Mouse (Mus musculus): ENCODE data around the gene Cmss1. TPM values are rescaled to one million over a fixed set of nuclear protein-coding genes. Genes with fewer than 3 reads are reported as not detected.

Gene Cmss1
- total RNA-seq, 2 experiments from 2014 or later: 15.6 to 16.9 TPM

DNA sequence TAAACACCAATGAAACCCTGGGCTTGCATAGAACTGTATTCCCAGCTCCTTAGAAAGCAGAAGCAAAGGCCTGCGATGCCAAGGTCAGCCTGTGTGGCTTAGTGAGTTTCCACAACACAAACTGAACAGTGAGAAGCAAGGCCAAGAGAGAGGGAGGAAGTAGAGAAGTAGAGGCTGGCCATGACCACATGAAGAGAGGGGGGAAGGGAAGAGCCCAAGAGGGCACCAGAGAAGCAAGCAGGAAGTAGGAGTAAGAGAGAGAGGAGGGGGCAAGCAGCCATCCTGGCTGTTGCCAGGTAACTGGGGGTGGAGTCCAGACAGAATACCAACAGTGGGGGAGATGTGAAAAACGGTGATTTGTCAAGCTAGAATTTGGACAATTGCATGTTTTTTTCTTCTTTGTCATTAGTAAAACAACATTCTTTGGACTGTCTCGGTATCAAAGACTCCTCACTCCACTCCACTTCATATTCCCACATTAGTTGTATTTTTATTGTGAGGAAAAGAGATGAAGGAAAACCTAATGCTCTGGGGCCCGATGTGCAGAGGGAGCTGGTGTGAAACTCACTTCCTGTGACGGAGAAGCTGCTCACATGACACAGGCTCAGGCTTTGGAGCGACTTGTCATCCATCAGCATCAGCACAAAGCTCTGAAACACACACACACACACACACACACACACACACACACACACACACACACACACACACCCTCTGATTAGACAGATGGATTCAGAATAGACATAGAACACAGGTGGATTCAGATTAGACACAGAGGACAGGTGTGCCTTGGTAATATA, 183.5 kb downstream of the Cmss1 start:
- no peak for DNase-seq

DNA sequence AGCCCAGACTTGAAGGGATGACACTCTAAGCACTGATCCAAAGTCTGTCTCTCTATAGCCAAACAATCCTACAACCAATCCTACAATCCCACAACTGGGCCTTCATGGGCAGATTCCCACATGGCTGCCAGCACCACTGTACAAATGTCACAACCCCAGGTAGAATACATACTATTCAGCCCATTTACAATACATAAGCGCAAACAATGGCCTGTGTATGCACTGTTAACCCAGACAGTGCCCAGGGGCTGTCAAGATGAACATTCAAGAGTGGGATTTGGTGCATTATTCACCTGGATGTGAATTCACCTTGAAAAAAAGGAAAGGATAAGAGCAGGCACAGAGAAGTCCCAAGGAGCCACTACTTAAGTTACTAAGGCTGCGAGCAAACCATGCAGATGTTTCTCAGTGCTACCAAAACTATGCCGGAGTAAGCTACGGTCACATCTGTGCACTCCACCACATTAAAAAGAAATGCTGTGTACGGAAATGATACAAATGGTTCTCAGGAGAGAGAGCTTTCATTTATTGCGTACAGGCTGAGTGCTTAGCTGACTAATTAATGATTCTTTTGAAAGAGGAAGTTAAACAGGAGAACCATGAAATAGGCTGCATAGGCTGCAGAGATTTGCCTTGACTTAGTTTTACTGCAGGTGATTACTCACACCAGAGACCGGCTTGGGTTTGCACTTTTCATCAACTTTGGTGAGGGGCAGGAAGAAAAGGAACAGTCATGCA, 184.8 kb downstream of the Cmss1 start:
- no peak for DNase-seq

DNA sequence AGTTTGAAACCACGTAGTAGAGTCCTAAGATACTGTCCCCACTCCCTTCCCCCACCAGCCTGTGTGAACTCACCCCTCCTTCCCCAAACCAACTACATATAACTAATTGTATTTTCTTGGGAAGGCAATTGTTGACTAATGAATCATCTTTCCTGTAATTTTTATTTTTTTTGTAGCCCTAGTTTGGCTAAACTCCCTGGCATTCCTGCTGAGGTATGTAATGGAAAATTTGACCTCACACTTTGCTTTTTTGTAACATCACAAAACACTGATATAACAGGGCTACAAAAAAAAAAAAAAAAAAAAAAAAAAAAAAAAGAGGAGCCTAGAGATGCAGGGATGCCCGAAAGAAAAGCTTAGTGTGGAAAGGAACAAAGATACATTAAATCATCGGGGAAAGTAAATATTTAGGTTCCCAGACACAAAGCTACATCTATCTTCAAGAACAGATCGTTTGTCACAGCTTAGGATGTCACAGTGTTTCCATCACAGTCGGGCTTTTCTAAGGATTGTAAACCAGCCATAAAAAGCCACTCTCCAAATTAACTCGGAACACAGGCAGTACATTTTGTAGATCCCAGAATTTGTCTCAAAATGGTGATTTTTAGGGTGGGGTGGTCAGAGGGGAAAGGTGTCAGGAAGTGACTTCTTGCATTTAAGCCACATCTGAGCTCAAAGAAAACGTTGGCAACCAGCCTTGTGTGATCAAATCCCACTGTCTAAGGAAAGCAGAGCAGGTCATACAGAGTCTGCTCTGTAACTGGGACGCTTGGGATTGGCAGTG, 185.7 kb downstream of the Cmss1 start:
- DNase-seq: no peak

DNA sequence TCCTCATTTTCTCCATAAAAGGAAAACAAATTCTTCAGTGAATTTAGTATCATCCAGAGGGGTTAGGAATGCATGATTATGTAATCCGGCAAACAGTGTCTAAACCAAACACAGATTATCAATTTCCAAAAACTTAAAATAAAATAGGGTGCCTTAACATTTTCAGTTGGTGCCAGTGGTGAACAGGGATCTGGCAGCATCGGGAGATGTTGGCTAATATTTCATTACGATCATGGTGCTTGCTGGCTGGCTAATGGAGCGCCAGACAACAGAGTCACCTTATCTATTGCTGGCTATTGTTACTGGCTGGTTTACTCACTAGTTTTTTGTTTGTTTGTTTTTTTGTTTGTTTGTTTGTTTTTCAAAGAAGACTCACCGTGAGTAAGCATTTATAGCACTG, 186.8 kb downstream of the Cmss1 start:
- DNase-seq: no peak

DNA sequence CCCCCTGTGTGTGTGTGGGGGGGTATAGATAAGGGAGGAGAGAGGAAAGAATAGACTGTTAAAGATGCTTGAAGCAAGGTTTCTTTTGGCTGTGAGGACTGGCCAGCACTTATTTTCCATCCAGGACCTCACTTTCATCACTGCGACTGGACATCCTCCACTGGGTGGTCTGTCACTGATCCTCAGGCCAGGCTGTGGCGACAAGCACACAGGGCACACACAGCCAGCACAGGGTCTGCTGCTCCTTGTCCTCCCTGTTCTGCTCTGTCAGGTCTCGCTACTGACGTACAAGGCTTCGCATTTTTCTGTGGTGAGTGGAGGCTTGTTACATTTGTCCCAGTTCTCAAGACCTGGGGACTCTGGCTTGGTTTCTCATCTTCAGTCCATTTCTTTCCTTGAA, 187.3 kb downstream of the Cmss1 start:
- DNase-seq: no peak

DNA sequence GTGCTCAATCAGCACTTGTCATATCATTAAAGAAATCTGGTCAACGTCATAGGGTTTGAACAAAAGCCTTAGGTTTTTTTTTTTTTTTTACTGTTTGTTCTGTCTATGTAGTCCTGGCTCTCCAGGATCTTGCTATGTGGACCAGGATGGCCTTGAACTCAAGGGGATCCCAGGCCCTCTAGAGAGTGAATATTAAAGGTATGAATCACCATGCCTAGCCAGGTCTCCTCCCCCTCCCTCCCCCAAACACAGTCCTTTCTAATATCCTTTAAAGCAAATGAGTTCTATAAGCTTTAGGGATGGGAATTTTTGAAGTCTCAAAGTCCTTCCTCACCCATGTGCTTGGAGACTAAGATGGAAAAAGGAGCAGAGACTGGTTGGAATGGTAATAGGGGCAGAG, 188.7 kb downstream of the Cmss1 start:
- DNase-seq: no peak

DNA sequence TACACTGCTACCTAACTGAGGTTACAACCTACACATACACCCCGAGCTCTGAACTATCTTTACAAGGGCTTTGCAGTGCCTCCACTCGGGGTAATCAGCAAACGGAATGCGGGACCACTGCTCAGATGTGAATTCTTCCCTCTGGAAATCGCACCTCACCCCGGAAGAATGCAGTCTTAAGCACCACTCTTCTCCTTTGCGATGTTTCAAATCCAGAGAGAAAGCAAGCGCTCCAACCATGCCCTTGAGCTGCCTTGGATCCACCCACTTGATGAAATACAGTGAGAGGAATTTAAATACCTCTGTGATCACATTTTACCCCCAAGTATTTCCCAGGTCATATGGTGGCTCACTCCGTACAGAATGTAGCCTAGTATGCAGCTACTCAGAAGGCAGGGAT, 189.6 kb downstream of the Cmss1 start:
- no peak for DNase-seq

DNA sequence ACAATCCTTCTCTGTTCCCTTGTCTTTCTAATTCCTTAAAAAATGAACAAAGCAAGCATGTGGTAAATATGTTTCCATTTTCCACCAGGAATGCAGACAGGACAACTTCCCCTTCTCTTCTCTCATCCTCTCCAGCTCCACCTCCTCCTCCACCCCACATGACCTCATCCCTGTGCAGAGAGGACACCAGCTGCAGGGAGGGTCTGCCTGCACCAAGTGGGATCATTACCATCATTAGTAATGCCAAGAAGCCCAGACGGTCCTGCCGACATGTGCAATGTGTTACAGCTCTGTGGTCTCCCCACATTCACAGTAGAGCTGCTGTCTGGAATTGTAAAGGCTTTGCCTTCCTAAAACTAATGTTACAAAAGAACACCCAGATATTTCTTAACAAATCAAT, 190.6 kb downstream of the Cmss1 start:
- no peak for DNase-seq

DNA sequence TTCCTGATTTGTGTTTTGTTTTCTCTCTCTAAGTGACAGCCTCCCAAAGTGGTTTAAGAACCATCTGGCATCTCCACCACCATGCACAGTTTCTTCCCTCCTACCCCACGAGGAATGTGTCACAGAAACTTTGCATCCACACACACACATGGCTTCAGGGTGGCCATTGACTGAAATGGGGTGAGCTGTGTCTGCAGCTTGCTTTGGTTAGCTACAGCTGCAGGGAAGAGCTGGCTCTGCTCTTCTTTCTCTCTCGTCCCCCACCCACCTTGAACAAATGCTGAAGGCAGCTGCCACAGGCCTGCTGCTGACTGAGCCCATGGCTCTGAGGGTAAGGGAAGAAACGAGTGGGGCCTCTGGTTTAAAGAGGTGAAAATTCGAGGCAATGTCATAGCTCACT, 193.9 kb downstream of the Cmss1 start:
- no peak for DNase-seq

DNA sequence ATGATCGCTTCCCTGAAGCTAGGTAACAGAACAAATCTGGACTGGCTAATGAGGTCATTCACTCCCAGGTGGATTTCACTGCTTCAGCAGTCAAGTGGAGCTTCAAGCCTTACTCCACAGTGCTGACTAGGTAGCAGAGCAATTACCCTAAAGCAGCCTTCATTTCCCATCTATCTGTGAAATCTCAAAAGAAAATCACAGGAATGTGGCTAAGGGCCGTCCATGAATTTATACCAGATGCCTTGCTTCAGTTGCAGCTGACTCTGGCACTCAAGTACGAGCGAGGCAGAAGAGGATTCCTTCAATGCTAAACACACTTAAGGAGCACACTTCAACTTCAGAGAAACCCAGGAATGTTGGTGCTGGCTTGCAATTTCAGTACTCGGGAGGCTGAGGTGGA, 202.8 kb downstream of the Cmss1 start:
- DNase-seq: no peak

DNA sequence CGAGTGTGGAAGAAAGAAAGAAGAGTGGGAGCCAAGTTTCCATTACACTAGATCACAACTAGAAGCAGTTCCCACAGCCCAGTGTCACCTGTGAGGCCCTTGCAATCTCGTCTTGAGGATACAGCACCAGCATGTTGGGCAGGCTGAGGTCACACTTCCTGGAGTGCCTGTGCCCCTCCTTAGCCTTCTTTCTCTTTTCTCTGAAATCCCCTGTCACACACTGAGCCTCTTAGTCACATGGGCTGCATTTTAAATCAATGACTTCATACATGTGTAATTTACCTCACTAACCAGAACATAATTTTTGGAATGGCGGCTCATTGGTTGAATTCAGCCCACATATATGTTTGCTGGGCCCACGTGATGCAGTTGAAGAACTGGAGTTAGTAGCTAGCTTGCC, 203.8 kb downstream of the Cmss1 start:
- DNase-seq: no peak

DNA sequence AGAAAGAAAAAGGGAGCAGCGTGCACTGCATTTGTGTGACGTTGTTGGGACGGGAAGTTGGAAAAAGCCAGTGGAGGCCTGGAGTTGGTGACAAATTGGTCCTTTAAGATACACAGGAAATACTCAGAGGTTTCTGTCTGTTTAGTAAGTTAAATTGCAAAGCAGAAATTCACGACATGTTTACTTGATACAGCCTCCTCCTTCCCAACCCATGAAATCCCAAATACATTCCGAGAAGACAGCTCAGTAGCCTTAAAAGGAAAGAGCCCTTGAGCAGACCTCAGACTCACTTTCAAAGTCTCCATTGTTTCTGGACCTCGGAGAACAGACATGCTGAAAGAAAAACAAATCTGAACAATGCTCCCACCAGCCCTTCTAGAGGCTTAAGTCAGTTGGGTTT, 205.0 kb downstream of the Cmss1 start:
- DNase-seq: no peak

DNA sequence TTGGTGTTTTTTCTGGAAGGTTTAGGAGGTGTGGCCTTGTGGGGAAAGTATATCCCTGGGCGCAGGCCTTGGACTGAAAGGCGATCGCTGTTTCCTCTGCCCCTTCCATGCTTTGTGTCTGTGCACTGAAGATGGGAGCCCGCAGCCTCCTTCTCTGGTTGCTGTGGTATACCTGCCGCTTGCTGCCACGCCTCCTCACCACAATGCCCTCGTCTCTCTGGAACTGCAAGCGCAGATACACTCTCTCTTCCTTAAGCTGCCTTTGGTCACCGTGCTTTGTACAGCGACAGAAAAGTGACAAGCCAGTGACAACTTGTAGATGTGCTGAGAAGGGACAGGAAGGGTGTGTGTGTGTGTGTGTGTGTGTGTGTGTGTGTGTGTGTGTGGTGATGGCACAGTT, 207.1 kb downstream of the Cmss1 start:
- DNase-seq: no peak

DNA sequence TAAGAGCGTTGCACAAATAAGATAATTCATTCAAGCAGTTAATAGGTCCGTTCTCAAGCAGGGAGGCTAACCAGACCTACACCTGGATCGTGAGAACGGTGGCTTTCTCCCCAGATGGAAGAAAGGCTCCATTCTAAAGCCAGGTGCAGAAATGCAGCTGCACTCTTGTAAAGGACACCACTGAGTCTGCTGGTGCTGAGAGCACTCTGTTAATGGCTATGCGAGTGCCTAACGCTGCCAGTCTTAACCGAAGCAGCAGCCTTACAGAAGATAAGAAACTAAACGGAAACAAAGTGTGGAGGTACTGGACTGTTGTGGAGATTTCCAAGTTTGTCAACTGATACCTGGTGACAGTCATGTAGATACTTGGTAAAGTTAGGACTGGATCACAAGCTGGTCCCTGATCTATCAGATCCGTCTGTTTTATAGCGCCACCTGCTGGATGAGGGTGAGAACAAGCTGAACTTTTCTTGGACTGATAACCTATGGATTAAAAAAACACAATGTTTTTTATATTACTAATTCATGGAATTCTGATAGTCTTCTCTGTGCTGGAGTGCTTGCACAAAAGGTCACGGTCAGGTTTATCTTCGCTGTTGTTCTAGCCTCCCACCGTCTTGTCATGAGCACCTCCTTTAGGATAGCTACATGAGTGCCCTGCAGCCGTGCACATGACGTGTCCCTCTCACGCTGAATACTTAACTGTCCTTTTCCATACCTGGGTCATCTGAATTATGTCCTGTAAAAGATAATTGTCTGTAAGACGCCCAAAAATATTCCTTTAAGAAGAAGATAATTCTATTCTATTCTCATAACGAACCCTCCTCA, 208.1 kb downstream of the Cmss1 start:
- peak; percentile 35 to 64 for DNase-seq

DNA sequence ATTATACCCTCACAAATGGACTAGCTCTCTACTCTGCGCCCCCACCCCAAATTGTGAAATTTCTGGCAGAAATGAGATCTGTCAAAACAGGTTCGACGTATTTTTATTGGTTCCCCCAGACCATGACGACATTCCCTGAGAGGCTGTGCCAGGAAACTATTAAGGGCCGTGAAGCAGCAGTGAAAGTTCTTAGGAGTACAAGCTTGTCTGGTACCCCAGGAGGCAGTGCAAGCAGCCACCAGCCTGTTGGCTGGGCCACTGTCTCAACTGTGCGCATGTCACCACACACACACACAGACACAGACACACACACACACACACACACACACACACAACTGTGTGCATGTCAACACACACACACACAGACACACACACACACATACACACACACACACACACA, 208.8 kb downstream of the Cmss1 start:
- no peak for DNase-seq

DNA sequence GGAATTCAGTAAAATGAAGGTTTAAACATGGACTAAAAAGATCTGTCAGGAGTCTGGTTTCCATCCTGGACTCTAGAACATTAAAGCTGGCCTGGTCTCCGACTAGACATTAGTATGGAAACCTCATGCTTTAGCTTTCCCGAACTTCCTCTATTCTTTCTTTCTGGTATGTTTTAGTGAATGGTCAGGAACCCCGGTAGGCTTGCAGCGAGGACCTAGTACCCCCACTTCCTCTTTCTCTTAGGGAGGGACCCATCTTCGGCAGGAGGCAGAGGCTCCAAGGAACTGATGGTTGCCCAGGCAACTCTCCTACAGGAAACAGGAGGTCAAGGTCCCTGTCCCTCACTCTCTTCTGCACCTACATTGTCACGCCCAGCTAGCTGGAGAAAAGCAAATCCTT, 210.4 kb downstream of the Cmss1 start:
- no peak for DNase-seq

DNA sequence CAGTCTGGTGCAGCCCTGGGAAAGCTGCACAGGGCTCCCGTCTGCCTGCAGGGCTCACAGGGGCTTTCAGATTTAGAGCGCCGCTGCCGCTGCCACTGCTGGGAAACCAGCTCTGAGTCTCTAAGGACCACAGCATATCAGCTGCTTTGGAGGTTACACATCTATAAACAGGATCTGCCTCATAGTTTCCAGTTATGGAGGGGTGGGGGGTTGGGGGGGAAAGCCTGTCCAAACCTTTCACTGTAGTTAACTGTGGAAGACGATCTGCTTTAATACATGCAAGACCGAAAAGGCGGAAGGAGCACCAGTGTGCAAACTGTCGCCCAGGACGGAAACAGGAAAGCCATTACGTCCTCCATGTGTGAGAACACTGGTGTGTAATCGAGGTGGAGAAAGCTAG, 213.5 kb downstream of the Cmss1 start:
- DNase-seq: no peak

DNA sequence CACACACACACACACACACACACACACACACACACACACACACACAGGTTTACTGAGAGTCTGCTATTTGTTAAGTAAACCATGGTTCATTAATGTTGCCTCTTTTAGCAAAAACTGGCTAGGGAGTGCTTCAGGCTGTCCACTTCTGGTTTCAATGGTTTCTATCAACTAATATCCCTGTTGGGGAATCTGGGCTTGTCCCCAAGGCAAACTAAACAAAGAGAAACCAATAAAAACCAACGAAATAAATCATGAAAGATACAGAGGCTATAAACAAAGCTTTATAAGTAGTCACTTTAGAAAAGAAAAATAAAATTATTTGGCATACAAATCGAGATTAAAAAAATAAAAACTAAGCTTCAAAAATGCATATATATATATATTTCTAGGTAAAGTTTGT, 214.2 kb downstream of the Cmss1 start:
- DNase-seq: no peak

DNA sequence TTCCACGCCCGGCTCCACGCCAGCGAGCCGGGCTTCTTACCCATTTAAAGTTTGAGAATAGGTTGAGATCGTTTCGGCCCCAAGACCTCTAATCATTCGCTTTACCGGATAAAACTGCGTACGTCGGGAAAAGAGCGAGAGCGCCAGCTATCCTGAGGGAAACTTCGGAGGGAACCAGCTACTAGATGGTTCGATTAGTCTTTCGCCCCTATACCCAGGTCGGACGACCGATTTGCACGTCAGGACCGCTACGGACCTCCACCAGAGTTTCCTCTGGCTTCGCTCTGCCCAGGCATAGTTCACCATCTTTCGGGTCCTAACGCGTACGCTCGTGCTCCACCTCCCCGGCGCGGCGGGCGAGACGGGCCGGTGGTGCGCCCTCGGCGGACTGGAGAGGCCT, 215.5 kb downstream of the Cmss1 start:
- DNase-seq: peak; percentile 100

DNA sequence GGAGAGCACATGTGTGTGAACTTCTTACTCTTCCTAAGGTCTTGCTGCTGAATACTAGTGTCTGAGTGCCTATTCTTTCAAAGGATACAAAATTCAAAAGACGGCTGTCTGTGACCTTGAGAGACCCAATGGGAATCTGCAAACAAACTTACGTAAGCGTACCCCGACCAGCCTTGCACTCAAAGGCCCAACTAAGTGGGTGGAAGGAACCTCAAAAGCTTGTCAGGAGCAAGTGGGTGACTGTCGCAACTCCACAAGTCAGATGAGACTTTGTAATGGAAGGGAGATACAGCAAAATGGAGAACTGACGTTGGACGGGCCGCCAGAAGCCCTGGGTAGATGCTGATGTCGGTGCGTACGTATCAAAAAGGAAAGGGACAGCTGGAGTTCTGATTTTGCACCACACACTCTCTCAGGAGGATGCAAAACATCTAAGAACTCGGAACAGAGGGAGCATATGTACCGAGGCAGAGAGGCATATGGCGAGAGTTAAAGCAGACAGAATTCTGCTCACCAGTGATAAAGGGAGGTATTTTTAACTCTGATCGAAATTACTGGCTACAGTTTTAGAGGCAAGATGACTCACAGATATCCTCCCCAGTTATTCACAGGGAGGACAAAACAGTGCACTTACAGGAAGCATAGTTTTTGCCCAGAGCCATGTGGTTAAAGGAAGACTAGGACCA, 217.0 kb downstream of the Cmss1 start:
- DNase-seq: peak; percentile 60 to 69

DNA sequence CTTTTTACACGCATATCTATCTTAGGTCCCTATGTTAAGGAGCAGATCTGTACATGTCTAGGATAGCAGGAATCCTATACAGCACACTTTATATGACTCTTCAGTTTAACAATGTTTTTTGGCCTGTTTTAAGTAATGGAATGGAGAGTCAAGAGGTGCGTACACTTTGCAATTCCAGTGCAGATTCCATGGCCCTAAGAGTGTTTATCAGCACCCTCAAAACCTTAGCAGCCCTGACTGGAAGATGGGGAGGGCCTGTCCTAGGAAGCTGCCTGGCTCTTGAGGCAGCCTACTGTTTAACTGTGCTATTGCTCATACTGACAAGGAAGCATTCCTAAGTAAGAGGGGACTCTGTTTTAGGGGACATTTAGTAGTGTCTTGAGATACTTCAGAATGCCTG, 222.4 kb downstream of the Cmss1 start:
- no peak for DNase-seq
